Mouse (Mus musculus): ENCODE results near the gene Ctnnd2.

The Ctnnd2 gene

DNA sequence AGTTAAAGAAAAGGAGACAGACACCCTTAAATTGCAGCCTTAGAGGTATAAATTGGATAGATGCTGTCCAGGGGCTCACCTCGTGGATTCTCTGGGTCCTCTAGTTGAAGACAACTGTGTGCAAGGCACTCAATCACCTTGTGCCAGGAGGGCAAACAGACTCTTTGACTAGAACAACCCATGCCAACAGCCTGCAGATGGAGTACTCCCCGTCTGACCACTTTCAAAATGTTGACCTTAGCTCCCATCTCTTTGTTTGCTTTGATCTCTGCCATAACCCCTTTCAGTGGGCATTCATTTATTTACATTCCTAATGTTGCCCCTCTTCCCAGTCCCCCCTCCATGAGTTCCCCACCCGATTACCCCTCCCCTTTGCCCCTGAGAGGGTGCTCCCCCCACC lies 891.3 kb downstream of the Ctnnd2 start:
- no peak for DNase-seq (ENCODE audit: low read depth, low spot score)

DNA sequence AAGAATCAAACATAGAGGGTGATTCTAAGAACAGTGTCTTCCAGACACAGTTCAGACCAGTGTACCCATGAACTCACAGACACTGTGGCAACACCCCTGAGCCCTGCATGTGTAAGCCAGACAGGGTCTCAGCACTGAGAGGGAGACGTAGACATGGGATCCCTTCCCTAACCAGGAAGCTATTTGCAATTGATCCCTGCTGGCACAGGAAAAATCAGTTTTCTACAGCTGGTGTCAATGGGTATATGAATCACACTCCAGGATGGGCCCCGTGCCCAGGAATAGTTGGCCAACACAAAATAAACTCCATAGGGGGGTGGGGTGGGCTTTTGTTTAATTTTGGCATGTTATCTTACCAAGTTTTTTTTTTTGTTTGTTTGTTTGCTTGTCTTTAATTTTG lies 895.7 kb downstream of the Ctnnd2 start:
- DNase-seq (ENCODE audit: low read depth, low spot score) = no peak

DNA sequence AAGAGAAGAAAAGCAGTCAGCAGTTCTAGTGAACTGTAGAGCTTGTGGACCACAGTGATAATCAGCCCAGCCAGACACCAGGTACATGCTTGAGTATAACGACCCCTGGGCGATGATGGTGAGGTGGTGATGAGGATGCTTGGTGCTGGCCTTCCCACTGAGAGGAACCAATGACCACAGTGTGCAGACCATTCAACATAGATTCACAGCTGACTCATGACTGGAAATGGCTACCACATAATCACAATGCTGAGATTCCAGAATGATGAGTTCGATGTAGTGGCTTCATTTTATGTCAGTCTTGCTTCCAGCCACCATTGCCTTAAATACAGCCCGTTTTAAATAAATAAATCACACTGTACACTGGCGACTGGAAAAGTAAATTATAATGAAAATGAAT lies 897.9 kb downstream of the Ctnnd2 start:
- no peak for DNase-seq (ENCODE audit: low read depth, low spot score)

Data from ES-CJ7 (cell line).